Mouse (Mus musculus): ENCODE results near the gene Bod1l.

Gene Bod1l

DNA sequence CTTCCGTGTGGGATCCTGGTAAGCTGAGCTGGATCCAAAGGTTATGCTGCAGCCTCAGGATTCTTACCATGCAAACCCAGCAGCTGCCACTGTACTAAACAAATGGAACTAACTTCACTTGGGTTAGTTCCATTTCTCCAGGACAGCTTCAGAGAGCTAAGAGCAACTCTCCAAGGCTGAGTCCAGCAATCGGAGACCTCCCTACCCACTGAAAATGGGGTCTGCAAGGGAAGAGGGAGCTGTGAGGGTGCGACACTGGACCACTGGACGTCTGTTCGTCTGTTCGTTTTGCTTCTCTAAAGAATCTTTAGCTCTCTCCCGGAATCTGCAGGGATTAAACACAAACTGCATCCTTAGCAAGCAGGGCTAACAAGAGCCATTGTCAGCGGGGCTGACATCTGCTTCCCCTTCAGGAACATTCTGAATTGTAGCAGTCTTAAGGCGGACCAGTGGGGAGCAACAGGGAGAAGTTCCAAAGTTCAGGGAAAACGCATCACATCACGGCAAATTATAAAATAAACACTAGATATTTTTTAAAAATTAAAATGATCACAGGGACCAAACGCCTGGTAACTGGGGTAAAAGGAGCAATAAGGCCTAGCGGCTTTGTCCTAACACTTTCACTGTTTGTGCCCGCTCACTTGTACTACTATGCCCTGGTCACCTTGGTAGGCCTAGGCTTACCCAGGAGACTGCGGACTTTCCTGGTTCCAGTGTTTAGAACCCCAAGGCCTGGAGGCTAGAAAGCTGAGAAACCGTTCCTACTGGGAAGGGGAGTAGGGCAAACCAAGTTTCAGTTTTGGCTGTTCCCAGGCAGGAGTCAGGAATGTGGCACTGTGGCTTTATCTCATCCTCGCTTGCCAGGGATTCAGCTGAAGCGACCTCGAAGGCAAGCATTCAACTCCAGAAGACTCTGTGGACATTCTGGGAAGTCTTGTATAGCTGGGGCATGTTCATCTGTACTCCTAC, 85.2 kb downstream of the Bod1l start:
- DNase-seq, result no peak

DNA sequence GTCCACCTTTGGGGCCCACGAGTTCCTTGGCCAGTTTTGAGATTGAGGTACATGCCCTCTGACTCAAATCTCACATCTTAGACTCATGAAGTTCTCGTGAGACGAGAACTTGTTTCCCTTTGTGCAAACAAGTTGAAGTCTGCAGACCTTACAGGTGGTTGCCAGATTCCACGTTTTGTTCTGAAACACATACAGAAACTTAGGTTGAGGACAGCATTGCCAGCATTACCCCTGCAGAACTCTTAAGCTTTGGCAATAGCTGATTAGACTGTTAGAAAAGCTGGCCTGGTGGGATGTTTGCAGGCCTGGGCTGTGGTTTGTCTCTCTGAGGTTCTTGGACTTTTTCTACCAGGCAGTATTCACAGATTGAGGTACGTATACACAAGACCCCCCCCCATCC, 86.8 kb downstream of the Bod1l start:
- DNase-seq, result no peak

DNA sequence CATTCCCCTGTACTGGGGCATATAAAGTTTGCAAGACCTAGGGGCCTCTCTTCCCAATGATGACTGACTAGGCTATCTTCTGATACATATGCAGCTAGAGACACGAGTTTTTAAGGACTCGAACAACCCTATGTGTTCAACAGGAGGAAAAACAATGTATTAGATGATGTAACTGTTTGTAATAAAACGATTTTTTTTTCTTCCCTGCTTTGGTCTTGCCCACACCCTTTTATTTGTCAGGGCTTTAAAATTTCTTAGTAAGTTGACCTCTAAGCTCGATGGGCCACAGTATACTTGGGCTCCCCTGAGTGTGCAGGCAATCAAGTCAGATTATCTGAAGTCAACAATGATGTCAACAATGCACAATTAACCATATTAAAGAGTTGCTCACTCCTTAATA, 87.7 kb downstream of the Bod1l start:
- DNase-seq, result no peak

DNA sequence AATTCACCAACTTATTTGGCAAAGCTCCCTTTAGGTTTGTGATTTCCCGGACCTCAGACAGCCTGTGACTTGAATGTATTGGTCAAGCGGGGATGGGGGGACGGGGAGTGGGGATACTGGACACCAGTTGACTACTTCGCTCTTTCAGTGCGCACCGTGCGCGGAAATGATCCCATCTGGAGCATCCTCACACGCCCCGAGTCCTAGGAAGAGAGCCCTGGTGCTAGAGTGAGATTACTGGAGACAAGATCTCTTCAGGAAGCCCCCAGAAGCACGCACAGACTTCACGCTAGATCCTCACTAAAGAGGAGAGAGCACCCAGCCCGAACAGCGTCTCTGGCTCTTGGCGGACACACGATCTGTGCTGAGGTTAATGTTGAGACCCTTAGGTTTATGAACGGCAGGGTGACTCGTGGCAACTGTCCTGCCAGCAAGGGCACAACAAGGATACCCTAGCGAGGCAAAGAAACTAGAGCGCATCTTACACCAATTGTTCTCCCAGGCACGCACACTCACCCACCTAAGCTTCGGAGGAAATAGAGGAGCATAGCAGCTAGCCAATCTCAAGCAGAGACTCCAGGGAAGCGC, 88.6 kb downstream of the Bod1l start:
- no peak for DNase-seq

DNA sequence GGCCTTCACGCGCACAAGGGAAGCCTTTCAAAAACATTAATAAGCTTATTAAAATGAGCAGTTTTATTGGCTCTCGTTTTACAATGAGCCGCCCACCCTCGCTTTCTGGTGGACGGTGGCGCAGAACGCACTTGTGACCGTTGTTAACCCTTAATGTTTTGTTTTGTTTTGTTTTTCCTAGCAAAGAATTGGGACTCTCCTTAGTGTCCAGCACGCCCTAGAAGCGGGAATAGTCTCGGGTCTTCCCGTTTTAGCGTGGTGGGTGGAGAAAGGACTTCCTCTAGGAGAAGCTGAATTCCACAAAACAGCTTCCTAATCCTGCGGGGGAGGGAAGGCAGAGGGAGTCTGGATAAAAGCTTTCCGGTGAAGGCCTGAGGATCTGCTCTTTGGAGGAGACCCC, 89.3 kb downstream of the Bod1l start:
- DNase-seq, result no peak

DNA sequence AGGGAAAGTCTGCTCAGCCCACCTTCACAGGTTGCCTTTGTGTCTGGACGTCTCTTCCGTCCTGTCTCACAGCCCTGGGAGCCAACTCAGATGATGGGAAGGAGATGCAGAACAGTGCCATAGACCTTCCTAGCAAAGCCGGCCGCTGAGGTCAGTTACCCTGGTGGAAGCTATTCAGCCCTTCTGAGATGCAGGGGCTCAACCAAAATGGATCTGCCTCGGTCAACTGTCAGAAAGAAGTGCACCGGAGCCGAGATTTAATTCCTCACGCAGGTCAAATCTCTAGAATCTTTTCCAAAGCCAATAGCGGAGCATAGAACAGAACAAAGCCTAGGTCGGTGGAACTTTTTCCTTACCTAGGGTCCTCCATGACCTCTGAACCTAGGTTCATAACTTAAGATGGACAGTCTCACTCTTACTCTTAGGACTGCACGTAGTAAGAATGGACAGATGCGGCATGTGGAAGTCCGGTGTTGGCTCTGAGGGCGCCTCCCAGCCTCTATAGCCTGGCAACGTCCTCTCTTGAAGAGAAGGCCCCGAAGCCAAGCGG, 89.8 kb downstream of the Bod1l start:
- DNase-seq, result no peak

DNA sequence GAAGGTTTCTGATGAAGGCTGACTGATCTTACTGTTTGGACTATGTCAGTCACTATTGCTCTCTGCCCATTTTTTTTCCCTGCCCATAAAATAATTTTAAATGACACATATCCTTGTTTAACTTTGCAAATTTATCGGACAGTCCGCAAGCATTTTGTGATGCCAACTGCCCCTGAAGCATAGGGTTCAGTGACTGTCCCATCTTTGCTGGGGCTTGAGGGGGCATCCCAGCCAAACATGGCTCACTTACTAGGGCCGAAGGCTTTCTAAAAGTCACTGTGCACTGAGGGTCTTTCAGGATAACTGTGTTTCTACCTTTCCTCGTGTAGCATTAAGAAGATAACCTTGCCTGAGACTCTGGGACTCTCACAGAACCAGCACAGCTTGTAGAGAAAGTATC, 91.4 kb downstream of the Bod1l start:
- DNase-seq, result no peak

DNA sequence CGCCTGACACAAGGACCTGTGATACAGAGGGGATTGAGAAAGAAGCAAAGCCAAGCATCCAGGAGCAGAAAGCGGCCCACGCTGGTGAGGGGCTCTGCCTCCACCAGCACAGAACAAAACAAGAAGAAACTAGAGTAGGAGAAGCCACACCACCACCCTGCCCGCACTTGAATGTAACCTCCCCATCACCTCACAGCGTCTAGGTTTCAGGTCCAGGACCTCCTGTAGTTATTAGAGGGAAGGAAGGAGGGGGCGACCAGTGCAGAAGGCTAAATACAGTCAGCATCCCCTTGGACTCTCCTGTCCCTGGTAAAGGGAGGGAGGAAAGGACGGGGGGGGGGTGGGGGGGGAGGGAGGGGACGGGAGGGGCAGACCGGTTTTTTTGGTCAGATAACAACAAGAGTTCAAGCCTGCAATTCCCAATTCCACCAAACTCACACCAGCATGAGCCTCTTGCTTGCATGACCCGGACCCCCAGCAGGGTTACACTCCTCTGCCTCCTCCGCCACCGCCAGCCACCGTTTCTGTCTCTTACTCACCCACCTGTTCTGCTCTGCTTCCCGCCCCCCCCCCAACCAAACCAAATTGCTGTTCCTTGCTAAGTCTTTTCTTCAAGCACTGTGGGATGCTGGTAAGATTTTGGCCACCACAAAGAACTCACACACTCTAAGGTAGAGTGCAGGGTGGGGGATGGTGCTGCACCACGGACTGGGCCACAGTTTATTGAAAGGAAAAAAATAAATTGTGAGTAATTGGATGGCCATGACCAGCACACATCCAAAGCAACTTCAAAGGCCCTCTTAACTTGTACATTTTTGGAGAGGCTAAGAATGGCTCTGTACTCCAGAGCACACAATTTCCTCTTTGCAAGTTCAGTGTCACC, 99.0 kb downstream of the Bod1l start:
- no peak for DNase-seq

DNA sequence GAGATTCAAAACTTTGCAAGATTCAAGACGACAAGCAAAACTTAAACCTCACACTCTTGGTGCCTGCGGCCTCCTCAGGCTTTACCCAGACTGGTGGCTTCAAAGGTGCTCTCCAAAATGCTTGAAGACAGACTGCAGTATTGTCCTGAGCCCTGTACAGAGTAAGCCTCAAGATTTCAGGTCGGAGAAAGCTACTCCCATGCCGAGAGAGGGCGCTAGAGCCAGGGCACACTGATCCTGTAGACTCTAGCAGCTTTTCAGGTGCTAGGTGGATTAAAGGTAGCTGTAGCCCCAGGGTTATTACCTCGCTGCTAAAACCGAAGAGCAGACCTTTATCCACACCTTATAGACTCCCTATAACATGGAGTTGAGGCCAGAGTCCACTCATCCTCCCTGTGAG, 99.9 kb downstream of the Bod1l start:
- no peak for DNase-seq

DNA sequence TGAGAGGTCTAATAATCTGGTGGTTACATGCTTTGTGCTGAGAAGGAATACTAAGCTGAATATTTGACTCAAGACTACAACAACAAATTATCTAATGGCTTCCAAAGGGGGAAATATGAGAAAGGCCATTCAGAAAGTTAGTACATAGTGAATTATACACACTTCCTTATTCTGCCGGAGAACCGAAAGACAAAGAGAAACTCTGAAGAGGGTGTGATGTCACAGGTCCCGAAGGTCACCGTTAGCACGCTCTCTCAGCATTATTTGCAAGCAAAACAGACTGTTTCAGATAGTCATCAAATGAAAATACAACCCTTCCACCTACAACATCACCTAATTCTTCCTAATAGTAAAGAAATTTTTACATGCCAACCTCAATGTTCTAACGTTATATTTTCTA, 105.3 kb downstream of the Bod1l start:
- no peak for DNase-seq

Data from layer of hippocampus, adult 9-11 months (tissue).